Mouse (Mus musculus) B cell, adult 2 months (primary cell): Measurements from ENCODE around the gene Syf2.
A peak's percentile ranks its signal among the peaks of the same experiment; 100 is the strongest.

Experiments
- DNase-seq, 2 experiments: peaks; one replicate each; pipeline ENCODE4 v3.0.0; 2022

Gene Syf2

GRCm38 (mm10) chr4:134978930-134979329 lies 48.2 kb downstream of the Syf2 start:
- no peak for DNase-seq

DNA sequence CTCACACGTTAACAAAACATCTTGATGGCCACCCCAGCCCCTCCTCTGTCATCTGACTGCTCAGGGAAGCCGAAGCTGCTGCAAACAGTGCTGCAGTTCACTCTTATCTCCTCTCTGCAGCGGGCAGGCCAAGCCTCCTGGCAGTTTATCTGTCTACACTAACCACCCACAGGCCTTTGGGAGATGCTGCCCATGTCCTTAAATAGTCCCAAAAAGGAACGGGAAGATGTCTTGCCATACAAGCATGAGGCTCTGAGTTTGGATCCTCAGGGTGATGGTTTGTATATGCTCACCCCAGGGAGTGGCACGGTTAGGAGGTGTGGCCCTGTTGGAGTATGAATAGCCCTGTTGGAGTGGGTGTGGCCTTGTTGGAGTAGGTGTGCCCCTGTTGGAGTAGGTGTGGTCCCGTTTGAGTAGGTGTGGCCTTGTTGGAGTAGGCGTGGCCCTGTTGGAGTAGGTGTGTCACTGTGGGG lies 51.3 kb downstream of the Syf2 start:
- no peak for DNase-seq

GRCm38 (mm10) chr4:134983136-134983535 lies 52.4 kb downstream of the Syf2 start:
- no peak for DNase-seq

DNA sequence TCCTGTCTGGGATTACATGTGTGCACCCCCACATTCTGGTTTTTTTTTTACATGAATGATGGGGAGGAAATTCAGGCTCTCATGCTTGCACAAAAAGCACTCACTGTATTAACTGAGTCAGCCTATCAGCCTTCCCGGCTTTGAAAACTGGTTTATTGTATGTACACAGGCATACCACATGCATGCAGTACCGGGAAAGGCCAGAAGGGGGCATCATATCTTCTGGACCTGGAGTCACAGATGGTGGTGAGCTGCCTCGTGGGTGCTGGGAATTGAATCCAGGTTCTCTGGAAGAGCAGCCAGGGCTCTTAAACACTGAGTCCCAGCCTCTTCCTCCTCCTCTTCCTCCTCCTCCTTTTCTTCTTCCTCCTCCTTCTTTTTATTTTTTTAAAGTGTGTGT lies 53.9 kb downstream of the Syf2 start:
- DNase-seq, result peak; percentile 60 to 64

DNA sequence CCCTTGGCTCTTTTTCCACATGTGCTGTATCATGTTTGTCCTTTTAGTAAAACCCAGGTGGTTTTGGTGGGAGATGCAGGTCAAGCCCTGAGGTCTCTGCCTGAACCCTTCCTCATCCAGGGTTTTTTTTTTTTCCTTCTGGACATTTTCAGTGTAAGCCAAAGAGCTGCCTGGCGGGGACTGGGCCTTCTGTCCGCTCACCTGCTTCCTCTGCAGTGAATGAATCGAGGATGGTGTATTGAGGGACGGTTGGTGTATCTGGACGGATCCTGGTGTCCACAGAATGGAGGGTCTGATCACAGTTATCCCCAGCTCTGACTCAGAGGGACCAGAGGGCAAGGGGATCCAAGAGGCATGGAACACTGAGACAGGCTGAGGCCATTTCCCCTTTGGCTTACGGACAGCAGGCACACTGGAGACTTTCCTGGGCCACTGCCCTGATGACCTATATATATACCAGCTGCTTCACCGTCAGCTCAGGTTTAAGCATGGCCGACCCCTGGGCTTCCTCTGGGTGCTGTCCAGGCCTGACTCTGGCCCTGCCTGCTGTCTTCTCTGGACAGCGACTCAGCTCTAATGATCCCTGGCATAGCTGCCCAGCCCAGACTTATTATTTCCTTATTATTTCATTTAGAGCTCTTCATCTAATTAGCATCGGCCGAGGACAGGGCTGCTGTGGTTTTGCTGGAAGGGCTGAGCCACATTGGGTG lies 55.1 kb downstream of the Syf2 start:
- no peak for DNase-seq

- DNase-seq, result no peak
Measured at GRCm38 (mm10) chr4:134986336-134986635, 55.6 kb downstream of the Syf2 start.

DNA sequence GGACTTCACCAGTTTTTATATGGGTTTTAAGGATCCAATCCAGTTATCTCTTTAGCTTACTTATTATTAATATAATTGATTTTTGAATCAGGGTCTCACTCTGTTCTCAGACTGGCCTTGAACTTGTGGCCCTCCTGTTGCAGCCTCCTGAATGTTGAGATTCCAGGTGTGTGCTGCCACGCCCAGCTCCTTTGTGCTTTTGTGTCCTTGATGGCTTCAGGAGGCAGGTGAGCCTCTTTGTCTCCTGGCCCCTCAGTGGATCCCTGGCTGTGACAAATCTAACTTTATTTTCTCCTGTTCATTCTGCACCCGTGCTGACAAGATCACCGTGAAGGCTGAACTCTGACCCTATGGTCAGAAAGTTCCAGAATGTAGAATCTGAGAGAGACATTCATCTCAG lies 56.3 kb downstream of the Syf2 start:
- no peak for DNase-seq
